Mouse (Mus musculus) heart, postnatal 36 days (tissue): ENCODE data around the gene Dusp2. TPM values are rescaled to one million over a fixed set of nuclear protein-coding genes. Genes with fewer than 3 reads are reported as not detected.
A peak's percentile ranks its signal among the peaks of the same experiment; 100 is the strongest.
"Not testable (repeated sequence)": the region's sequence is repeated elsewhere in the genome, so short reads cannot be mapped to it uniquely, and the experiment has no call there.

Experiments used
- DNase-seq, 2 experiments: peaks; one replicate each; pipeline ENCODE4 v3.0.0; 2021 to 2022
- intact Hi-C: fragments of 180-260 bp; cut with DNase I; formaldehyde crosslinking; loops from one replicate; pipeline ENCODE4 v1.15.1; 2025
- total RNA-seq, 2 experiments: library from RNA; stranded (reverse); gene quantifications; 2 replicates each; pipeline ENCODE4 v1.2.3; 2021

The Dusp2 gene
- total RNA-seq = under 1 TPM; 0.36 to 0.38 TPM

DNA sequence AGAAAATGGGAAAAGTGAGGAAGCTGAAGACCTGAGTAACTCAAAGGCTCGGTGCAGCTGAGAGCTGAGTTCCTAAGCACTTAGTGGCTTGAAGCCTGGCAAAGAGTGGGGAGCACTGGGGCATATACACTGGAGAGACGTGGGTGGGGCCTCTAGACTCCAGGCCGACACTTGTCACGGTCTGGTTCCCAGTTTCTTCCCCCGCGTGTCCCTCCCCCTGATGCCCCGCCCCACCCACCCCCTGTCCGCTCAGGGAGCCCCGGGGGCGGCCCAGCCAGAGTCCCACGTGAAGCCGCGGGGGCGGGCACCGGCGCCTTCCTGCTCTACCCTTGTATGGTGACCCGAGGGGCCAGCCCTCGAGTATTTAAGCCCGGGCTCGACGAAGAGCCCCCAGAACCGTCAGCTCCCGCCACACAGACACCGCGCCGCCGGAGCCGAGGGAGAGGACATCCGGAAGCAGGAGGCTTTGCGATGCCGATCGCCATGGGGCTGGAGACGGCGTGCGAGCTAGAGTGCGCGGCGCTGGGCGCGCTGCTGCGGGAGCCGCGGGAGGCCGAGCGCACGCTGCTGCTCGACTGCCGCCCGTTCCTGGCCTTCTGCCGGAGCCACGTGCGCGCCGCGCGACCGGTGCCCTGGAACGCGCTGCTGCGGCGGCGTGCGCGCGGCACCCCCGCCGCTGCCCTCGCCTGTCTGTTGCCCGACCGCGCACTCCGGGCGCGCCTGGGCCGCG, at the start of gene Dusp2:
TSS of gene Dusp2 (plus strand) at position 393 of the 730 bp plus-strand sequence.
- intact Hi-C loops = no loop called here

DNA sequence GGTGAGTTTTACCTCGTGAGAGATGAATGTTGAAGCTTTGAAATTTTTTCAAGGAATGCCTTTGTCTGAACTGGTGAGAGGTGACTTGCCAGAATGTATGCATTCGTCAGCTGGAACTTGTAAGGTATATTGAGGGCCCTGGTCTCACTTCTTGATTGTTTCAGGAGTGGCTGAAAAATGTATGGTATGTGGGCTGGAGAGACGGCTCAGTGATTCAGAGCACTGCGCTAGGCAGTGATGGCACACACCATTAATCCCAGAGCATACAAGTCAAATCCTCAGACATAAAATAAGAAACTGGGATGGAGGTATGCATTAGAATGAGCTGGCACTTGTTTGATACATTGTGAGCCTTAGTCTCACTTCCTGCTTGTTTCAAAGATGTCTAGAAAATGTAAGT, 43.7 kb upstream of the Dusp2 start:
- intact Hi-C loops = no loop called here
- no peak for DNase-seq

More for the DNA sequence above, at the start of gene Dusp2:
- peak; percentile 76 to 82 for DNase-seq

DNA sequence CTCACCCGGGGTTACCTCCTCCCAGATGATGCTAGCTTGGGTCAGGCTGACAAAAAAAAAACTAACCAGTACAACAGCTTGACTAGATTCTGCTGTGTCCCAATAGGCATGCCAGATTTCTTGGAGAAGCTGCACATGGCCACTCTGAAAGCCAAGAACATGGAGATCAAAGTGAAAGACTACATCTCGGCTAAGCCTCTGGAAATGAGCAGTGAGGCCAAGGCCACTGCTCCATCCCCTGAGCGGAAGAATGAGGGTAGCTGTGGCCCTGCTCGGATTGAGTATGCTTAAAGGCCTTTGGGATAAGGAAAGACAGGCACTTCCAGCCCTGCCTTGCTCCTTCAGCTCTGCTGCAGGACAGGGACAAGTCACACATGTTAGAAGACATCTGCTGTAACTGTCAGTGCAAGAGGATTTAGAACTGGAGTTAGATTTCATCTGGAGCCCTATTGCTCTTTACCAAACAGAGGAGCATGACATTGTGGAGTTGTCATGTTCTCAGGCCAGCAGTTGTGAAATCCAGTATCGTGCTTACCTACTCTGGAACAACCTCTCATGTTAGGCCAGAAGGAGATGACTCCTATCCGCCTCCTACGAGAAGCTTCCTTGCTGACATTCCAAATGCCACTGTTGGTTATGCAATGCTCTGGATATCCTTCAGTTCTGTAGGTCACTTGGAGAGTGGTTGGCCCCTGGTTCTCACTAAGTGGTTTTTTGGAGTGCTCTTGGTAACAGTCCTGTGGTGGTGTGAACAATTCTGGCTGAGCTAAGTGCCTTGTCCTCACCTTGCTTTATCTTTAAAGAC, 38.8 kb upstream of the Dusp2 start:
- intact Hi-C loops = no loop called here
- DNase-seq = no peak

DNA sequence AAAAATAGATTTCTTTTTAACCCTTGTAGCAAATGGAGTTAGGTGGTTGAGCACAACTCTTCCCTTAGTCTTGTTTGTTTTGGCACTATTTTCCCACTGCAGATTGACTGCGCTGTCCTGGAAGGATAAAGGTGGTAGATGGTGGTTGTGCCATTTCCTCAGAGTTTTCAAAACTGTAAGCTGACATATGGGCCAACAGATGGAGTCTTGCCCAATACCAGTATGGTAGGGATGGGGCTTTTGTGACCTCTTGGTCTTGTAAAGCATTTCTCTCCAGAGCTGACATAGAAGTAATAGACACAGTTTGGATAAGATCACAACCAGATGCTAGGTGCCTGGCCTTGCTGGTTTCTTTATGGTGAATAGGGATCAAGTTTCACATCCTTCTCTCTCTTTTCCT, 37.9 kb upstream of the Dusp2 start:
- no peak for DNase-seq
- intact Hi-C loops = no loop called here

DNA sequence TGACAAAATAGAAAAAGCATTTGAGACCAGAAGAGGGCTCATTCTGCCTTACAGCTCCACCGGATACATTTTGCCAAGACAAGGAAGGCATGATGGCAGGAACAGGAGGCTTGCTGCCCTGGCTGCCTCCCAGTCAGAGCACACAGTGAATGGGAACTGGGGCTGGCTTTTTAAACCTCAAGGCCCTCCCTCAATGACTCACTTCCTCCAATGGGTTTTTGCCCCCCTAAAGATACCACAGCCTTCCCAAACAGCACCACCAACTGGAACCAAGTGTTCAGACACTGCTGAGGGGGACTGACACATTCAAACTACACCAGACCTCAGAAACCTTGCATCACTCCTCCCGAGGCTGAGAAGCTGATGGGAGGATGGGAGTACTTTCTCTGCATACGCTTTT, 35.3 kb upstream of the Dusp2 start:
- no peak for DNase-seq
- intact Hi-C loops = no loop called here

DNA sequence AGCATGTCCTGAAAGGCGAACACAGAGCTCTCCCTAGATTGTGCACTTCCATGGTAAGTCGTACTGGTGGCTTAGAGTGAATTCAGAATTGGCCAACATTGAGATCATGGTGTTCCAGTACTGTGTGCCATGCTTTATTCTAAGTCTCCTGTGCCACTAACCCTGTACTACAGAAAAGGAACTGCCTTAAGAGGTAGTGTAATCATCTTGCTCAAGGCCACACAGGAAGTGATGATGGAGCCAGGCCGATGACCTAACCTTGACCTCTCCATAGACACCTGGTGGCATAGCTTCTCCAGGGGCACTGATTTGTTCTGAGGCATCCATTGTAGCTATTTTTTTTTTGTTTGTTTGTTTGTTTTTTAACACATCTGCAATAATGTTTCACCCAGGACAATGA, 34.1 kb upstream of the Dusp2 start:
- no peak for DNase-seq
- intact Hi-C loops = no loop called here

DNA sequence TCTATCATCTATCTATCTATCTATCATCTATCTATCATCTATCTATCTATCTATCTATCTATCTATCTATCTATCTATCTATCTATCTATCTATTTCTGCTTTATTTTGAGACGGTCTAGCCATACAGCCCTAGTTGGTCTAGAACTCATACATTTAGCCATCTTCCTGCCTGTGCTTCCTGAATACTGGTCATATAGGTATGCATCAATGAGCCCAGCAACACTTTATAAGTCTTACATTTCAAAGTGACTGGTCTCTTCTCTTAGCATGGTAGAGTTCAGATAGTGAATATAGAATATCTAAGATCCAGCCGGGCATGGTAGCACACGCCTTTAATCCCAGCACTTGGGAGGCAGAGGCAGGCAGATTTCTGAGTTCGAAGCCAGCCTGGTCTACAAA, 31.8 kb upstream of the Dusp2 start:
- intact Hi-C loops = not testable (repeated sequence)

DNA sequence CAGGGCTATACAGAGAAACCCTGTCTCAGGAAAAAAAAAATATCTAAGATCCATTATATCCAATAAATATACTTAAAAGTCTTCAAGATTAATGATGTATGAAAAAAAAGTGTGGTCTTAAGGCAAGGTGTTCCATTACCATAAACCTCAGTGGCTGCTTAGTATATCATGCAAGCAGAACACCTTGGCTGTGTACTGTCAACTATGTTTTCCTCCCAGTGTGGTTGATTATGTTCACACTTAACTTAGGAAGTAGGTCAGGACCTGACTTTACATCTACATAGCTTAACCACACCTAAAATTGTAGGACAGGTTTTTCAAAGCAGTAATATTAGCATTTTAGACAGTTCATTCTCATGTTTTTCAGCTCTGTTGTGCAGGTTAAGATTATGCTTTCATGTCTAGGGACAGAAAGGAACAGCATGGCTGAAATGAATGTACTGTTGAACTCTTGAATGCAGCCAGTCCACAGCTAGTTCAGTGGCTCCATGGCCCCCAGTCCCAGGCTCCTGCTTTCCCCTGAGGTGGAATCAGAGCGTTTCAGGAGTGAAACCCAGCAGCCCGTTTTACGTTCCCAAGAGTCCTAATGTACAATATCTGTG, 31.2 kb upstream of the Dusp2 start:
- intact Hi-C loops = no loop called here

More for the DNA sequence above, 31.8 kb upstream of the Dusp2 start:
- DNase-seq = not testable (repeated sequence)

DNA sequence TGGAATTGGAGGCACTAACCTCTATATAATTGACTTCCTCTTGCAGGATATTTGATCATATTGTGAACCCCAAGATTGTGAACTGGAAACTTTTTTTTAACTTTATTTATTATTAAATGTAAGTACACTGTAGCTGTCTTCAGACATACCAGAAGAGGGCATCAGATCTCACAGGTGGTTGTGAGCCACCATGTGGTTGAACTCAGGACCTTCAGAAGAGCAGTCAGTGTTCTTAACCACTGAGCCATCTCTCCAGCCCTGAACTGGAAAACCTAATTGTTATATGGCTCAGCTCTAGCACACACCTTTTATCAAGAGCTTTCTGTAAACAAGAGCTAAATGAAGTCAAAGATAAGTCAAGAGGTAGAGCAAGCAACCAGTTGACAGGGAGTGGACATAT, 29.8 kb upstream of the Dusp2 start:
- DNase-seq = no peak
- intact Hi-C loops = no loop called here

More for the DNA sequence above, 31.2 kb upstream of the Dusp2 start:
- no peak for DNase-seq

DNA sequence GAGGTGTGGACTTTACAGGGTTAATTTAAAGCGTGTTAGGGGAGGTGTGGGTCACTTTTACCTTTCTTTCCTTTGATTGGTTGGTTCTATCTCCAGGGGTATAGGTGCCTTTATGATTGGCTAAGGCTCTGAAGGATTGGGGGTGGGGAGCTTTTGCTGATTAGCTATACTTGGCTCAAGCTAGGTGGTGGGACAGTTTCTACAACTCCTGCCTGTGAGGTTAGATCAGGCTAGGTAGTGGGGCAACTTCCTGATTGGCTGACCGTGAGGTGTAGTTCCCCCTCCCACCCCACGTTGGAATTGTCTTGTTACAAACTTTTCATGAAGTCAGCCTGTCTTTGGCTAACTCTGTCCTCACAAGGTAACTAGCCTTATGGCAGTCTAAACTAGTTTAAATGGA, 28.8 kb upstream of the Dusp2 start:
- no peak for DNase-seq
- intact Hi-C loops = no loop called here

DNA sequence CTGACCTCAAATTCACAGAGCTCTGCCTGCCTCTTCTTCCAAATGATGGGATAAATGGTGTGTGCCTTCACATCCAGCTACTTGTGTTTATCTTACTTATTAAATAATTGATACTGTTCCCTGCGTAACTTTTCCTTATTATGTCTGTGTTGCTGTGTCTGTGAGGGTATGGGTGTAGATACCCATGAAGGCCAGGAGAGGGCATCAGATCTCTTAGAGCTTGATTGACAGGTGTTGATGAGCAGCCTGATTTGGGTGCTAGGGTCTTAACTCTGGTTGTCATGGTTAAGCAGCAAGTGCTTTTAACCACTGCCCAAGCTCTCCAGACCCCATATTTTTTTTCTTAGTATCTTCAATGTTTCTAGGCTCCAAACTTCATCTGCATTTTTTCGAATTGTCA, 27.3 kb upstream of the Dusp2 start:
- intact Hi-C loops = loop anchor here (2.0 kb wide), 1 partner anchor 32 kb away; no protein-coding TSS in a partner anchor
- DNase-seq = no peak

DNA sequence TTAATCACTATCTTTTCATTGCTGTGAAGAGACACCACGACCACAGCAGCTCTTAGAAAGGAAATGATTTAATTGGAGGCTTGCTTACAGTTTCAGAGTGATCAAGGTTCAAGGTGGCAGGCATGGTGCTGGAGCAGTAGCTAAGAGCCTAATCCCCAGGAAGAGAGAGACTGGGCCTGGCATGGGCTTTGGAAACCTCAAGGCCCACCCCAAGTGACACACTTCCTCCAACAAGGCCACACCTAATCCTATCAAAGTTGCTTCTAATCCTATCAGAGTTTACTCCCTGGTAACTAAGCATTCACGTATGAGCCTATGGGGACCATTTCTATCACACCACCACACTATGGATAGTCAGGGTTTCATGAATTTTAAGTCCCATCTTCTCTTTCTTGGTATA, 25.7 kb upstream of the Dusp2 start:
- intact Hi-C loops = no loop called here
- DNase-seq = no peak

DNA sequence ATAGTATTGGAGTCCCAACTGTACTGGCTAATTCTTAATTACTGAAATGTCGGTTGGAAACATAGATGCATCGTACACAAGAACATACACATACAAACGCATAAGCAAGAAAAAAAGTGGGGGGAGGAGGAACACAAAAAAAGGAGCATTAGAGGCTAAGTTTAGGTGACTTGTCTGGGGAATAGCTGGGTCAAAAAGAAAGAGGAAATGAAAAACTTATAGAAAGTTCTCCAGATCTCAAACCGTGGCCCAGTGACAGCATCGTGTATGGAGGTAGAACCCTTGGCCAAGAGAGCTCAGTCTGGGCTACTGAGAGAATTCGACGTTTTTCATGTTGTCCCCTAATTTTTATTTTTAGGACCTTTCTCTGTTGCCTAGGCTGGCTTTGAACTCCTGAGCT, 25.3 kb upstream of the Dusp2 start:
- DNase-seq = no peak
- intact Hi-C loops = no loop called here

DNA sequence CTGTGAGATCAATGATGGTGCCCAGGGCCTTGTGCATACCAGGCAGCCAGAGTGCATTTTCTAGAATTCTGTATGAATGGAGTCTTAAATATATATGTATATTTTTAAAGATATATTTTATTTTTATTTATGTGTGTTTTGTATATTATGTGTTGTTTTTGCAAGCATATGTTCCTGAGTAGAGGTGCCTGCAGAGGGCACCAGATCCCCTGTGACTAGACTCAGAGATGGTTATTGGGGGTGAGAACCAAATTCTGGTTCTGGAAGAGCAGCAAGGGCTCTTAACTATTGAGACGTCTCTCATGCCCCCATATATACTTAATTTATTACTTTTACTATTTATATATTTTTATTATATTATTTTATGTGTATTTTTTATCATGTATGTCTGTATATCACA, 24.8 kb upstream of the Dusp2 start:
- DNase-seq = no peak
- intact Hi-C loops = no loop called here

DNA sequence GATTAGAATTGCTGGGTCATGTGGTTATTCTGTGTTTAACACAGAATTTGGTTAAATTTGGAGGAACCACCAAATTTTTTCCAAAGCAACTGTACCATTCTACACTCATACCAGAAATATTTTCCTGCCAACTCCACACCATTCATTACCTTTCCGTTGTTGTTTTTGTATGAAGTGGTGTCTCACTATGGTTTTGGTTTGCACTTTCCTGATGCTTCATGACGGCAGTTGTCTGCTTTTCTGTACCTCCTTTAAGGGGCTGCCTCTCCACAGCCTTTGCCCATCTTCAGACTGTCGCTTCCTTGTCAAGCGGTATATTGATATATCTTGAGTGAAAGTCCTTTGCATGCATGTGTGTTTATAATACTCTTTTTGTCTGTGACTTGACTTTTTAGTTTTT, 23.2 kb upstream of the Dusp2 start:
- intact Hi-C loops = no loop called here
- DNase-seq = no peak

DNA sequence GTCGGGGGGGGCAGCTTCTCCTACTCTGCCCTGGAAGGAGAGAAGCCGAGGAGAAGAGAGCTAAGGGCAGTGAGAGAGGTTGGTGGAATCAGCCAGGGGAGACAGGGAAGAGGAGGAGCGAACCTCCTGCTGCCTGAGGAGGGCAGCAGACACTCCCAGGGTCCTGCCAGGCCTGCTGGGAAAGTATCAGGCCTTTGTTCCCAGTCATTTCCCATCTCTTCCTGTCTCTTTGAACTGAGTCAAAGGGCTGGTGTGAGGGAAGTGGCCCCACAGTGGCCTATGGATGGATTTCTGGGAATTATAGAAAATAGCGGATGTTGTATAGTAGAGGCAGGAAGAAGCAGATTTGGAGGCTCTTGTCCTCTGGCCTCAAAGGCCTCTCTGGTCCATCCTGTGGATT, 22.1 kb upstream of the Dusp2 start:
- intact Hi-C loops = no loop called here
- no peak for DNase-seq

DNA sequence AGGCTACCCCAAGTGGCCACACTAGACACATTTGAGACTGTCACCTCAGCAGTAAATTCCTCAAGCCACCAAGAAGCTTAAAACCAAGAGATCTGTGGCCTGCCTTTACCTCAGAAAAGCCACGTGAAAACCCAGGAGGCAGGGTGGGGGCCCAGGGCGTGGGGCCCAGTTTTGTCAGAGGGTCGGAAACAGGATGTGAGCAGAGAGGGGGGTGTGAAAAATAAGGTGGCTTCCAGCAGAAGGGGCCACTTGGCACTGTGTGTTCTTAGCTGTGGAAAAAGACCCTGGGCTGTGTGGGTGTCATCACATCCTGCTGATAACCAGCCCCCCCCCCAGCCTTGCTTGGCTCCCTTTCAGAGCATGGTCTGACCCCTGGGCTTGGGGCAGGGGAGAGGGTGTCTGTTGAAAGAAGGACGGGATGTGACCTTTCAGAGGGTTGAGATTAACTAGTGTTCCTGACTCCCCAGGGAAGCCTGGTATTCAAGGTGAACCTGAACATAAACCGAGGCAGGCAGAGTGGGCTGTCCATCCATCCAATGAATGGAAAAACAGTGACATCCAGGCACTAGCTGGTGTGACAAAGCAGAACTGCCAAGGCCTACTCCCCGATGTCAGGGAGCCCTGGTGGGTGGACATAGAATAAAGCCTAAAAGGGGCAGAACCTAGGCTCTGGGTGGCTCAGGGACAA, 21.3 kb upstream of the Dusp2 start:
- intact Hi-C loops = no loop called here
- no peak for DNase-seq

DNA sequence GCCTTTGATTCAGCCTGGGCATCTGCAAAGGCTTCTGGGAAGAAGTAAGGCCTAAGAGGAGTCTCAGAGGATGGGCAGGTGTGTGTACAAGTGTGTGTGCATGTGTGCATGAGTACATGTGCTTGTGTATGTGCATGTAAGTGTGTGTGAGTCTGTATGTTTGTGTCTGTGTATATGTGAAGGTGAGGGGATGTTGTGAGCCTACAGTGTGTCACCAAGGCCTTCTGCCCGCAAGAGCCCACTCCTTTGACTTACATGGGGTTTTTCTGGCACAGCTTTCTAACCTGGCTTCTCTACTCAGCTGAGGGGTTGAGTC, 20.8 kb upstream of the Dusp2 start:
- intact Hi-C loops = no loop called here
- DNase-seq = no peak

DNA sequence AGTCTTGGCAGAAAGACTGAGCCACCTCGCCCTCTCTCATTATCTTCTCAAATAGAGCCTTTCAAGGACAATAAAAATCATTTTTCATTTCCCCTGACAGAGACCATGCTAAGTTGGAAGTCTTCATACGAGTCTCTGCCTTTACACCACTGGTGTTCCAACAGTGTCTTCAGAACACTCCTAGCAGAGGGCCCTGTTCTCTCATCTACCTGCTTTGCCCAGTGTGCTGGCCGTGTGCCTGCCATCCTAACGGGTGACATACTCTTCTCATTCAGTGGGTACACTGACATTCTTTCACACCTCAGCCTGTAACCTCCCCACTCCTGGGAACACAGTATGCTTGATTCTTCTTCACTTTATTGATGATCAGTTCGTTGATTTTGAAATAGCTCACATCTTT, 19.5 kb upstream of the Dusp2 start:
- intact Hi-C loops = no loop called here
- no peak for DNase-seq

DNA sequence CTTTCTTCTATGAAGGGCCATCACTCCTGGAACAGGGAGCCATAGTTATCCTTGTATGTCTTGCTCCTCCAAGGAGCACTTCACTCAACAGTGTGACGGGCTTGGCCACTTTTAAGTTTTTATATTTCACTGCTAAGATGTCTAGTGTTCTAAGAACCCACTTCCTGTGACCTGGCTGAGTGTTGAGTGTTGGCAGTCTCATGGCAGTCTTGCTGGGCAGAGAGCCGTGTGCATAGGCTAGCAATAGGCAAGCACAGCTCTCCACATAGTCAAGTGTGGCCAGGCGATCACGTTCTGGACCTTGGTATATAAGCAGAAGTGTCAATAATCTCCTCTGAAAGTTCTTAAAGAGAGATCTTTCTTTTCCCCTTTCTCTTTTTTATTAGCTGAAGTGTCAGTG, 17.8 kb upstream of the Dusp2 start:
- no peak for DNase-seq
- intact Hi-C loops = no loop called here

DNA sequence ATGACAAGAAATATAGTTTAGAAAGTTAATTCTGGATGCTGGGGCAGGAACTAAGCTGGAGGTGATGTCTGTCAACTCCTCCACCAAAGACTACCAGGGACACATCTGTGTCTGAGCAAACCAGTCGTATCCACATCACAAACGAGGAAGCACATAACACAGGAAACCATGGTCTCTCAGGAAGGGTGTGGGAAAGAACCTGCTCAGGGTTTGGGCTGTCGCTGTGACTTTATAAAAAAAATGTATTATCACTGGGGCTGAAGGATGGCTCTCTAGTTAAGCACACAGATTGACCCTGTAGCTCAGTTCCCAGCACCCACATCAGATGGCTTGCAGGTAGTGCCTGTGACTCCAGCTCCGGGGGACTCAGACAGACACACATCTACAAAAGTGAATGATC, 16.9 kb upstream of the Dusp2 start:
- intact Hi-C loops = no loop called here
- no peak for DNase-seq
